Mouse (Mus musculus): ENCODE measurements at regions not wholly inside any gene's neighbourhood (a gene's known extent, or its start where the extent isn't known, plus 50 kb on each side); places are given as distances from the start of the nearest gene placed in this dataset.

GRCm38 (mm10) chr15:38569011-38569640 lies 1143.8 kb downstream of the 4930447A16Rik start:
- DNase-seq (ENCODE audit: low spot score in 2 of 2), result no peak

GRCm38 (mm10) chr15:38570144-38570543 lies 1144.8 kb downstream of the 4930447A16Rik start:
- no peak for DNase-seq (ENCODE audit: low spot score in 2 of 2)

GRCm38 (mm10) chr15:38570735-38571134 lies 1145.4 kb downstream of the 4930447A16Rik start:
- no peak for DNase-seq (ENCODE audit: low spot score in 2 of 2)

GRCm38 (mm10) chr15:38572652-38573051 lies 1147.3 kb downstream of the 4930447A16Rik start:
- DNase-seq (ENCODE audit: low spot score in 2 of 2), result no peak

- no peak for DNase-seq (ENCODE audit: low spot score in 2 of 2)
Measured at GRCm38 (mm10) chr15:38574447-38574846, 1149.1 kb downstream of the 4930447A16Rik start.

GRCm38 (mm10) chr15:38575254-38575653 lies 1149.9 kb downstream of the 4930447A16Rik start:
- DNase-seq (ENCODE audit: low spot score in 2 of 2), result no peak

- no peak for DNase-seq (ENCODE audit: low spot score in 2 of 2)
Measured at GRCm38 (mm10) chr15:38577691-38578090, 1152.3 kb downstream of the 4930447A16Rik start.

- DNase-seq (ENCODE audit: low spot score in 2 of 2), result no peak
Measured at GRCm38 (mm10) chr15:38579481-38579880, 1154.1 kb downstream of the 4930447A16Rik start.

- DNase-seq (ENCODE audit: low spot score in 2 of 2), result no peak
Measured at GRCm38 (mm10) chr15:38583500-38583899, 1158.1 kb downstream of the 4930447A16Rik start.

- DNase-seq (ENCODE audit: low spot score in 2 of 2), result no peak
Measured at GRCm38 (mm10) chr15:38584425-38584824, 1159.1 kb downstream of the 4930447A16Rik start.

GRCm38 (mm10) chr15:38585610-38586009 lies 1160.3 kb downstream of the 4930447A16Rik start:
- peak; percentile 47 to 61 for DNase-seq (ENCODE audit: low spot score in 2 of 2)

- DNase-seq (ENCODE audit: low spot score in 2 of 2), result no peak
Measured at GRCm38 (mm10) chr15:38586594-38586993, 1161.2 kb downstream of the 4930447A16Rik start.

- no peak for DNase-seq (ENCODE audit: low spot score in 2 of 2)
Measured at GRCm38 (mm10) chr15:38588268-38588667, 1162.9 kb downstream of the 4930447A16Rik start.

- no peak for DNase-seq (ENCODE audit: low spot score in 2 of 2)
Measured at GRCm38 (mm10) chr15:38589010-38589409, 1163.7 kb downstream of the 4930447A16Rik start.

GRCm38 (mm10) chr15:38589675-38590074 lies 1164.3 kb downstream of the 4930447A16Rik start:
- no peak for DNase-seq (ENCODE audit: low spot score in 2 of 2)

GRCm38 (mm10) chr15:38594095-38594494 lies 1168.7 kb downstream of the 4930447A16Rik start:
- no peak for DNase-seq (ENCODE audit: low spot score in 2 of 2)

GRCm38 (mm10) chr15:38594747-38595146 lies 1169.4 kb downstream of the 4930447A16Rik start:
- DNase-seq (ENCODE audit: low spot score in 2 of 2), result no peak

GRCm38 (mm10) chr15:38595820-38596219 lies 1170.5 kb downstream of the 4930447A16Rik start:
- no peak for DNase-seq (ENCODE audit: low spot score in 2 of 2)

GRCm38 (mm10) chr15:38597458-38597857 lies 1172.1 kb downstream of the 4930447A16Rik start:
- no peak for DNase-seq (ENCODE audit: low spot score in 2 of 2)

GRCm38 (mm10) chr15:38601436-38601835 lies 1176.1 kb downstream of the 4930447A16Rik start:
- no peak for DNase-seq (ENCODE audit: low spot score in 2 of 2)

- peak; percentile 47 to 60 for DNase-seq (ENCODE audit: low spot score in 2 of 2)
Measured at GRCm38 (mm10) chr15:38602187-38602870, 1177.0 kb downstream of the 4930447A16Rik start.

GRCm38 (mm10) chr15:38603918-38604317 lies 1178.6 kb downstream of the 4930447A16Rik start:
- no peak for DNase-seq (ENCODE audit: low spot score in 2 of 2)

GRCm38 (mm10) chr15:38607368-38607767 lies 1182.0 kb downstream of the 4930447A16Rik start:
- DNase-seq (ENCODE audit: low spot score in 2 of 2), result no peak

All from right cerebral cortex, postnatal 36 days (tissue).